ENCODE assay signal across 20 mouse cellular contexts in the genomic region with DNA sequence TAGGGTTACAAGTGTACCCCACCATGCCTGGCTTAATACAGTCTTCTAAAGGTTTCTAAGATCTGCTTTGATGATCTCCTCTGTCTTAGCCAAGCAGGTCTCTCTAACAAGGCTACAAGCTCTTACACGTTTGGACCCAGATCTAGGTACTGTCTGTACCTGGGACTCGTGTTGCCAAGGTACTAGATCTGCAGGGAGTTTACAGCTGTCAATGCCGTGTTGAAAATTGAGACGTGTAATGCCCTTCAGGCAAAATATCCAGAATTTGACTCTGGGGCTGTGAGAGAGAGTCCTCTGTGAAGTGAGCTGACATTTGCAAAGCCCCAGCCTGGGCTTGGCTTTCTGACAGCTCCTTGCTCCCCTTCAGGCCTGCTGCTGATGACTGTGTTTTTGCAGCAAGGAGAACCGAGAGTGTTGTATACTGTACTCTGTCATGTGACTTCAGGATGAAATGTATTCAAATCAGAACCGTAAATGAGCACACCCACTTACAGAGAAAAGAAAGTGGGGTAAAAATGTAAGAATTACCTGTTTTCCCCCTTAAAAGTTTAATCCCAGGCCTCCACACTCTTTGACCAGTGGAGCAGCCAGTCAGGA. TPM values are rescaled to one million over a fixed set of nuclear protein-coding genes. Genes with fewer than 3 reads are reported as not detected.
A peak's percentile ranks its signal among the peaks of the same experiment; 100 is the strongest.
DNase-seq lines count a peak whose midpoint lies in the region; ATAC-seq and TF ChIP-seq lines count a peak whose summit lies in the region.
"Had no signal": no experiment of that assay in that cellular context is flagged by ENCODE, and none has a peak within 500 bp of the region (broad histone marks: within the 10 kb centered on the region; RNA-seq: fewer than 3 reads in every experiment).

No protein-coding gene starts in this region.

- no peaks in the 10 kb centered on the region for H3K27me3 ChIP-seq in spleen, adult 2 months (ENCODE audit: control insufficient read depth, insufficient read depth, low read length)
- no peaks in the 10 kb centered on the region for H3K27me3 ChIP-seq in embryonic facial prominence, embryonic 13.5 days
- no peaks in the 10 kb centered on the region for H3K27me3 ChIP-seq in liver, embryonic 16.5 days (ENCODE audit: control insufficient read depth, insufficient read depth, low read depth, low read length)
- H3K27me3 ChIP-seq: hindbrain, embryonic 12.5 days; stomach, embryonic 15.5 days had no signal

- peaks cover 23% of the 10 kb centered on the region; the same call in 1 of the 2 replicates for H3K4me1 ChIP-seq in spleen, adult 2 months (ENCODE audit: control insufficient read depth, insufficient read depth, insufficient read length)
- peaks cover 9% of the 10 kb centered on the region for H3K4me1 ChIP-seq in embryonic facial prominence, embryonic 13.5 days
- peaks cover 35% of the 10 kb centered on the region for H3K4me1 ChIP-seq in liver, embryonic 16.5 days (ENCODE audit: control insufficient read depth, low read depth, low read length)
- H3K4me1 ChIP-seq: hindbrain, embryonic 12.5 days; stomach, embryonic 15.5 days had no signal

- no peak overlapping the region for H3K4me3 ChIP-seq in spleen, adult 2 months (ENCODE audit: extremely low read depth, insufficient read depth, insufficient read length)
- H3K4me3 ChIP-seq in embryonic facial prominence, embryonic 13.5 days: no peak overlapping the region
- no peak overlapping the region for H3K4me3 ChIP-seq in liver, embryonic 16.5 days (ENCODE audit: low read depth, low read length)
- H3K4me3 ChIP-seq: hindbrain, embryonic 12.5 days; stomach, embryonic 15.5 days had no signal

- TF ChIP-seq CTCF in spleen, adult 2 months (IDR thresholded peaks at IDR 0.05; ENCODE audit: extremely low read depth, insufficient read depth, insufficient read length, insufficient replicate concordance): no peak

- DNase-seq in spleen, adult 2 months (ENCODE audit: low read depth in 1 of 2, low spot score in 2 of 2): peak; percentile 33 to 61
- DNase-seq in spleen, postnatal 10 days (ENCODE audit: low spot score in 2 of 2): no peak
- no peak for DNase-seq in c-Kit-positive CD71-positive TER-119-positive erythroid progenitor cells, embryonic 14.5 days (ENCODE audit: low spot score)
- no peak for DNase-seq in left cerebral cortex, adult 11 months (ENCODE audit: low spot score)
- DNase-seq in adrenal gland, adult 8-10 months: no peak
- DNase-seq: cerebellum, adult 8-10 months; gastrocnemius, postnatal 36 days; heart, postnatal 10 days; lung, adult 18-20 months; lung, postnatal 14 days; retina, postnatal 1 day; right cerebral cortex, postnatal 4 days; thymus, adult 18-20 months had no signal

- H3K36me3 ChIP-seq in spleen, adult 2 months (ENCODE audit: control insufficient read depth, insufficient read depth, low read length): no peaks in the 10 kb centered on the region
- no peaks in the 10 kb centered on the region for H3K36me3 ChIP-seq in embryonic facial prominence, embryonic 13.5 days
- no peaks in the 10 kb centered on the region for H3K36me3 ChIP-seq in liver, embryonic 16.5 days (ENCODE audit: control insufficient read depth, insufficient read depth)
- H3K36me3 ChIP-seq: hindbrain, embryonic 12.5 days; stomach, embryonic 15.5 days had no signal

- H3K27ac ChIP-seq in spleen, adult 2 months (ENCODE audit: insufficient read depth, low read length): peak overlapping the region; percentile 80
- H3K27ac ChIP-seq in embryonic facial prominence, embryonic 13.5 days: no peak overlapping the region
- H3K27ac ChIP-seq in liver, embryonic 16.5 days (ENCODE audit: low read length): peak overlapping the region; percentile 42
- H3K27ac ChIP-seq: hindbrain, embryonic 12.5 days; stomach, embryonic 15.5 days had no signal

- no peaks in the 10 kb centered on the region for H3K9me3 ChIP-seq in embryonic facial prominence, embryonic 13.5 days
- H3K9me3 ChIP-seq in liver, embryonic 16.5 days (replicated peaks; ENCODE audit: control insufficient read depth, low read length): no peaks in the 10 kb centered on the region
- H3K9me3 ChIP-seq: hindbrain, embryonic 12.5 days; stomach, embryonic 15.5 days had no signal

- ATAC-seq in embryonic facial prominence, embryonic 13.5 days (ENCODE audit: insufficient number of reproducible peaks, insufficient read depth, low FRiP score, low TSS enrichment, low read depth): 0 out of 2 replicates have a peak, but pooled peaks have one; percentile 32
- no peak for ATAC-seq in liver, embryonic 16.5 days (ENCODE audit: low read depth)
- ATAC-seq: forebrain, embryonic 16.5 days; midbrain, embryonic 16.5 days had no signal

- H3K9ac ChIP-seq in embryonic facial prominence, embryonic 13.5 days: no peak overlapping the region
- no peak overlapping the region for H3K9ac ChIP-seq in liver, embryonic 16.5 days (ENCODE audit: low read depth, low read length)
- H3K9ac ChIP-seq: hindbrain, embryonic 12.5 days; stomach, embryonic 15.5 days had no signal

- TF ChIP-seq POLR2A in spleen, adult 2 months (IDR thresholded peaks at IDR 0.05; ENCODE audit: low read depth, low read length): no peak

- no peak overlapping the region for H3K4me2 ChIP-seq in embryonic facial prominence, embryonic 13.5 days
- H3K4me2 ChIP-seq in liver, embryonic 16.5 days (ENCODE audit: low read depth, low read length): no peak overlapping the region
- H3K4me2 ChIP-seq: heart, embryonic 11.5 days; hindbrain, embryonic 12.5 days; stomach, embryonic 15.5 days had no signal

- WGBS in spleen, adult 2 months: 65% methylated on average over 6 of the region's 6 CpGs
- 46% methylated on average over 6 of the region's 6 CpGs for WGBS in embryonic facial prominence, embryonic 13.5 days
- 62% methylated on average over 6 of the region's 6 CpGs for WGBS in liver, embryonic 16.5 days (ENCODE audit: insufficient replicate concordance)

RNA-seq across cellular contexts. Expression of a gene that starts 26.0 kb away (rescaled TPM):
- 6.7 and 8.4 TPM in 2 replicates for polyA plus RNA-seq in spleen, adult 2 months (2012; rRNA removed)
- 29.6 and 32.1 TPM in 2 replicates for polyA plus RNA-seq in embryonic facial prominence, embryonic 13.5 days (2015; fragmentation: Nextera tagmentation; extraction: Ambion mirVana)
- polyA plus RNA-seq in liver, embryonic 16.5 days (2015; fragmentation: Nextera tagmentation; extraction: Ambion mirVana): 3.2 and 3.6 TPM in 2 replicates
- total RNA-seq in adrenal gland, adult 8-10 months (2022): 10 to 100 TPM; 27.0 to 31.7 (median 29.5) TPM

Comparison
In these comparisons a context has a peak if more than half of its experiments do, and no peak if none do; other contexts are left out.
1. DNase-seq: peak in spleen, adult 2 months (2 of 2); none in spleen, postnatal 10 days (0 of 2), c-Kit-positive CD71-positive TER-119-positive erythroid progenitor cells, embryonic 14.5 days (single experiment), left cerebral cortex, adult 11 months (single experiment) and adrenal gland, adult 8-10 months (single experiment).